Mouse (Mus musculus) gastrocnemius, adult 2 months (tissue): Measurements from ENCODE around the gene Gm28053. TPM values are rescaled to one million over a fixed set of nuclear protein-coding genes. Genes with fewer than 3 reads are reported as not detected.

Experiments
- DNase-seq: peaks from one replicate; pipeline ENCODE4 v3.0.0; 2022
- H3K27ac ChIP-seq: fragments of 200-600 bp; 2 replicates; pipeline ENCODE4 v1.8.1; 2022; ENCODE audit warnings: mild to moderate bottlenecking
- H3K4me3 ChIP-seq: fragments of 200-600 bp; 2 replicates; pipeline ENCODE4 v1.8.1; 2022; ENCODE audit warnings: mild to moderate bottlenecking, moderate library complexity
- CTCF ChIP-seq: fragments of 200-600 bp; IDR thresholded peaks from 2 replicates; pipeline ENCODE4 v1.8.1; 2022; ENCODE audit warnings: antibody characterized with exemption, mild to moderate bottlenecking, moderate library complexity
- intact Hi-C: fragments of 180-260 bp; cut with DNase I; formaldehyde crosslinking; loops from one replicate; pipeline ENCODE4 v1.15.1; 2025
- total RNA-seq, 2 experiments: library from RNA; stranded (reverse); gene quantifications; 2 replicates each; pipeline ENCODE4 v1.2.3; 2021

Gm28053 gene
- total RNA-seq, 2 experiments from 2014 or later = 0.84 TPM; not detected in 1

GRCm38 (mm10) chr6:48698066-48698856, 20.1 kb upstream of the Gm28053 start:
- TF ChIP-seq CTCF = no peak
- H3K27ac ChIP-seq = peak overlapping the region; percentile 79
- intact Hi-C loops = no loop called here
- DNase-seq = no peak
- H3K4me3 ChIP-seq = no peak overlapping the region

- intact Hi-C loops = no loop called here
- Histone ChIP-seq H3K27ac (peak overlapping the region; percentile 79), H3K4me3 (no peak overlapping the region)
- DNase-seq = no peak
- TF ChIP-seq CTCF = no peak
Measured at GRCm38 (mm10) chr6:48698888-48699287, 19.5 kb upstream of the Gm28053 start.

GRCm38 (mm10) chr6:48700251-48701075, 17.9 kb upstream of the Gm28053 start:
- H3K27ac ChIP-seq = peak overlapping the region; percentile 87
- DNase-seq = no peak
- TF ChIP-seq CTCF = no peak
- H3K4me3 ChIP-seq = 0 out of 2 replicates have a peak overlapping the region, but pooled peaks have one; percentile 15
- intact Hi-C loops = loop anchor here (5.0 kb wide), 1 partner anchor 47 kb away; the partner anchor contains the start of gene Gimap5

GRCm38 (mm10) chr6:48702146-48702545, 16.3 kb upstream of the Gm28053 start:
- no peak for TF ChIP-seq CTCF
- intact Hi-C loops = loop anchor here (5.0 kb wide), 1 partner anchor 45 kb away; the partner anchor contains the start of gene Gimap5
- Histone ChIP-seq H3K27ac (peak overlapping the region; percentile 87), H3K4me3 (no peak overlapping the region)
- DNase-seq = no peak

GRCm38 (mm10) chr6:48702601-48703000, 15.8 kb upstream of the Gm28053 start:
- DNase-seq = no peak
- intact Hi-C loops = loop anchor here (5.0 kb wide), 1 partner anchor 45 kb away; the partner anchor contains the start of gene Gimap5
- no peak for TF ChIP-seq CTCF
- Histone ChIP-seq H3K4me3 (no peak overlapping the region), H3K27ac (peak overlapping the region; percentile 87)

- DNase-seq = no peak
- no peak for TF ChIP-seq CTCF
- Histone ChIP-seq H3K4me3 (no peak overlapping the region), H3K27ac (peak overlapping the region; percentile 58; the same call in 1 of the 2 replicates)
- intact Hi-C loops = loop anchor here (5.0 kb wide), 1 partner anchor 43 kb away; the partner anchor contains the start of gene Gimap5
Measured at GRCm38 (mm10) chr6:48704146-48704545, 14.3 kb upstream of the Gm28053 start.

- Histone ChIP-seq H3K4me3 (peak overlapping the region; percentile 71), H3K27ac (peak overlapping the region; percentile 85)
- intact Hi-C loops = no loop called here
- TF ChIP-seq CTCF = no peak
- no peak for DNase-seq
Measured at GRCm38 (mm10) chr6:48706130-48706529, 12.3 kb upstream of the Gm28053 start.

- H3K4me3 ChIP-seq = no peak overlapping the region
- H3K27ac ChIP-seq = no peak overlapping the region
- DNase-seq = no peak
- no peak for TF ChIP-seq CTCF
- intact Hi-C loops = no loop called here
Measured at GRCm38 (mm10) chr6:48720326-48720725, 1.9 kb downstream of the Gm28053 start.

- Histone ChIP-seq H3K27ac (no peak overlapping the region), H3K4me3 (no peak overlapping the region)
- no peak for DNase-seq
- intact Hi-C loops = no loop called here
- no peak for TF ChIP-seq CTCF
Measured at GRCm38 (mm10) chr6:48723468-48723867, 5.1 kb downstream of the Gm28053 start.

- Histone ChIP-seq H3K4me3 (no peak overlapping the region), H3K27ac (peak overlapping the region; percentile 63; the same call in 1 of the 2 replicates)
- TF ChIP-seq CTCF = no peak
- DNase-seq = no peak
- intact Hi-C loops = no loop called here
Measured at GRCm38 (mm10) chr6:48725476-48725875, 7.1 kb downstream of the Gm28053 start.

GRCm38 (mm10) chr6:48727761-48728160, 9.4 kb downstream of the Gm28053 start:
- Histone ChIP-seq H3K27ac (no peak overlapping the region), H3K4me3 (no peak overlapping the region)
- TF ChIP-seq CTCF = no peak
- DNase-seq = no peak
- intact Hi-C loops = no loop called here

- no peak for TF ChIP-seq CTCF
- Histone ChIP-seq H3K27ac (no peak overlapping the region), H3K4me3 (no peak overlapping the region)
- intact Hi-C loops = no loop called here
- no peak for DNase-seq
Measured at GRCm38 (mm10) chr6:48732864-48733304, 14.5 kb downstream of the Gm28053 start.

GRCm38 (mm10) chr6:48733660-48734059, 15.3 kb downstream of the Gm28053 start:
- Histone ChIP-seq H3K27ac (no peak overlapping the region), H3K4me3 (no peak overlapping the region)
- no peak for DNase-seq
- intact Hi-C loops = no loop called here
- TF ChIP-seq CTCF = no peak
